Mouse (Mus musculus): ENCODE results near the gene Etfb. TPM values are rescaled to one million over a fixed set of nuclear protein-coding genes. Genes with fewer than 3 reads are reported as not detected.

The Etfb gene
- polyA plus RNA-seq, 1 experiment from 2014 or later = 513 TPM

- no peak overlapping the region for H3K4me2 ChIP-seq
- H3K27me3 ChIP-seq (replicated peaks) = no peaks in the 10 kb centered on the region
- no peak for ATAC-seq (ENCODE audit: extremely low read depth, insufficient number of reproducible peaks, low FRiP score, low TSS enrichment)
- WGBS = 59% methylated on average over 4 of the region's 4 CpGs
- no peak overlapping the region for H3K9ac ChIP-seq
- no peak overlapping the region for H3K4me3 ChIP-seq
- no peaks in the 10 kb centered on the region for H3K9me3 ChIP-seq
- no peak overlapping the region for H3K27ac ChIP-seq (replicated peaks)
- no peaks in the 10 kb centered on the region for H3K36me3 ChIP-seq
- H3K4me1 ChIP-seq = no peaks in the 10 kb centered on the region
Measured at GRCm38 (mm10) chr7:43432891-43433290, 11.0 kb upstream of the Etfb start.

GRCm38 (mm10) chr7:43434676-43435075, 9.2 kb upstream of the Etfb start:
- Histone ChIP-seq H3K9ac (no peak overlapping the region), H3K4me1 (no peaks in the 10 kb centered on the region), H3K27me3 (replicated peaks) (peaks cover 4% of the 10 kb centered on the region; the same call in 1 of the 2 replicates), H3K4me3 (no peak overlapping the region), H3K27ac (replicated peaks) (no peak overlapping the region), H3K4me2 (no peak overlapping the region), H3K36me3 (no peaks in the 10 kb centered on the region), H3K9me3 (no peaks in the 10 kb centered on the region)
- no peak for ATAC-seq (ENCODE audit: extremely low read depth, insufficient number of reproducible peaks, low FRiP score, low TSS enrichment)
- WGBS = 85% methylated on average over 5 of the region's 5 CpGs

- no peak within 1 kb of the TSS for H3K4me3 ChIP-seq
- no peaks in the 10 kb centered on the region for H3K9me3 ChIP-seq
- H3K36me3 ChIP-seq = no peaks in the 10 kb centered on the region
- 62% methylated on average over 10 of the region's 10 CpGs for WGBS
- no peak for ATAC-seq (ENCODE audit: extremely low read depth, insufficient number of reproducible peaks, low FRiP score, low TSS enrichment)
- no peak within 1 kb of the TSS for H3K27ac ChIP-seq (replicated peaks)
- H3K9ac ChIP-seq = no peak within 1 kb of the TSS
- H3K4me1 ChIP-seq = no peaks in the 10 kb centered on the region
- no peak within 1 kb of the TSS for H3K4me2 ChIP-seq
- peaks cover 4% of the 10 kb centered on the region; the same call in 1 of the 2 replicates for H3K27me3 ChIP-seq (replicated peaks)
Measured at GRCm38 (mm10) chr7:43436341-43437255, 7.3 kb upstream of the Etfb start, which contains the start of gene Nkg7. Nkg7 (plus strand) TSS chr7:43437073.

- no peak overlapping the region for H3K27ac ChIP-seq (replicated peaks)
- ATAC-seq (ENCODE audit: extremely low read depth, insufficient number of reproducible peaks, low FRiP score, low TSS enrichment) = no peak
- H3K9me3 ChIP-seq = no peaks in the 10 kb centered on the region
- H3K9ac ChIP-seq = no peak overlapping the region
- no peak overlapping the region for H3K4me3 ChIP-seq
- WGBS = 77% methylated on average over 4 of the region's 4 CpGs
- no peaks in the 10 kb centered on the region for H3K36me3 ChIP-seq
- peaks cover 9% of the 10 kb centered on the region for H3K4me1 ChIP-seq
- no peak overlapping the region for H3K4me2 ChIP-seq
- peaks cover 4% of the 10 kb centered on the region; the same call in 1 of the 2 replicates for H3K27me3 ChIP-seq (replicated peaks)
Measured at GRCm38 (mm10) chr7:43438611-43439010, 5.3 kb upstream of the Etfb start.

- H3K4me3 ChIP-seq = no peak within 1 kb of the TSS
- no peak within 1 kb of the TSS for H3K9ac ChIP-seq
- H3K27ac ChIP-seq (replicated peaks) = no peak within 1 kb of the TSS
- ATAC-seq (ENCODE audit: extremely low read depth, insufficient number of reproducible peaks, low FRiP score, low TSS enrichment) = no peak
- no peaks in the 10 kb centered on the region for H3K9me3 ChIP-seq
- peaks cover 4% of the 10 kb centered on the region; the same call in 1 of the 2 replicates for H3K27me3 ChIP-seq (replicated peaks)
- peaks cover 22% of the 10 kb centered on the region for H3K4me1 ChIP-seq
- H3K36me3 ChIP-seq = no peaks in the 10 kb centered on the region
- no peak within 1 kb of the TSS for H3K4me2 ChIP-seq
- 77% methylated on average over 6 of the region's 6 CpGs for WGBS
Measured at GRCm38 (mm10) chr7:43440482-43440881, 3.4 kb upstream of the Etfb start, which contains the start of gene Cldnd2. Cldnd2 (plus strand) TSS chr7:43440782.

GRCm38 (mm10) chr7:43441071-43441470, 2.8 kb upstream of the Etfb start:
- H3K4me1 ChIP-seq = peaks cover 27% of the 10 kb centered on the region
- ATAC-seq (ENCODE audit: extremely low read depth, insufficient number of reproducible peaks, low FRiP score, low TSS enrichment) = no peak
- H3K27ac ChIP-seq (replicated peaks) = no peak overlapping the region
- no peaks in the 10 kb centered on the region for H3K9me3 ChIP-seq
- H3K27me3 ChIP-seq (replicated peaks) = peaks cover 4% of the 10 kb centered on the region; the same call in 1 of the 2 replicates
- no peak overlapping the region for H3K4me2 ChIP-seq
- H3K9ac ChIP-seq = no peak overlapping the region
- no peak overlapping the region for H3K4me3 ChIP-seq
- WGBS = 81% methylated on average over 3 of the region's 3 CpGs
- no peaks in the 10 kb centered on the region for H3K36me3 ChIP-seq

GRCm38 (mm10) chr7:43442684-43443083, 1.2 kb upstream of the Etfb start:
- Histone ChIP-seq H3K9me3 (no peaks in the 10 kb centered on the region), H3K27me3 (replicated peaks) (peaks cover 4% of the 10 kb centered on the region; the same call in 1 of the 2 replicates), H3K9ac (peak overlapping the region; percentile 86), H3K27ac (replicated peaks) (peak overlapping the region; percentile 100), H3K4me3 (peak overlapping the region; percentile 69), H3K4me2 (peak overlapping the region; percentile 92), H3K4me1 (peaks cover 42% of the 10 kb centered on the region), H3K36me3 (peaks cover 7% of the 10 kb centered on the region; the same call in 1 of the 2 replicates)
- no peak for ATAC-seq (ENCODE audit: extremely low read depth, insufficient number of reproducible peaks, low FRiP score, low TSS enrichment)
- 19% methylated on average over 9 of the region's 9 CpGs for WGBS

GRCm38 (mm10) chr7:43443126-43443916, 562 bp upstream of the Etfb start:
- peaks cover 7% of the 10 kb centered on the region; the same call in 1 of the 2 replicates for H3K36me3 ChIP-seq
- H3K9ac ChIP-seq = peak overlapping the region; percentile 86
- peak overlapping the region; percentile 100 for H3K27ac ChIP-seq (replicated peaks)
- H3K27me3 ChIP-seq (replicated peaks) = peaks cover 4% of the 10 kb centered on the region; the same call in 1 of the 2 replicates
- under 1% methylated on average over 36 of the region's 36 CpGs for WGBS
- H3K4me3 ChIP-seq = peak overlapping the region; percentile 69
- H3K4me1 ChIP-seq = peaks cover 49% of the 10 kb centered on the region
- peak; percentile 65 for ATAC-seq (ENCODE audit: extremely low read depth, insufficient number of reproducible peaks, low FRiP score, low TSS enrichment)
- peak overlapping the region; percentile 92 for H3K4me2 ChIP-seq
- no peaks in the 10 kb centered on the region for H3K9me3 ChIP-seq

- H3K4me3 ChIP-seq = no peak overlapping the region
- WGBS = 69% methylated on average over 4 of the region's 4 CpGs
- H3K36me3 ChIP-seq = peaks cover 33% of the 10 kb centered on the region
- peak overlapping the region; percentile 75; the same call in 1 of the 2 replicates for H3K27ac ChIP-seq (replicated peaks)
- no peaks in the 10 kb centered on the region for H3K9me3 ChIP-seq
- ATAC-seq (ENCODE audit: extremely low read depth, insufficient number of reproducible peaks, low FRiP score, low TSS enrichment) = no peak
- no peaks in the 10 kb centered on the region for H3K27me3 ChIP-seq (replicated peaks)
- peaks cover 60% of the 10 kb centered on the region for H3K4me1 ChIP-seq
- 0 out of 2 replicates have a peak overlapping the region, but pooled peaks have one; percentile 44 for H3K9ac ChIP-seq
- H3K4me2 ChIP-seq = no peak overlapping the region
Measured at GRCm38 (mm10) chr7:43447801-43448200, 3.9 kb downstream of the Etfb start.

GRCm38 (mm10) chr7:43448246-43448645, 4.4 kb downstream of the Etfb start:
- H3K27ac ChIP-seq (replicated peaks) = peak overlapping the region; percentile 75; the same call in 1 of the 2 replicates
- no peak overlapping the region for H3K4me2 ChIP-seq

GRCm38 (mm10) chr7:43449811-43450210, 5.9 kb downstream of the Etfb start:
- 87% methylated on average over 2 of the region's 2 CpGs for WGBS
- no peaks in the 10 kb centered on the region for H3K9me3 ChIP-seq
- no peak overlapping the region for H3K9ac ChIP-seq
- peaks cover 53% of the 10 kb centered on the region for H3K36me3 ChIP-seq
- ATAC-seq (ENCODE audit: extremely low read depth, insufficient number of reproducible peaks, low FRiP score, low TSS enrichment) = no peak
- H3K27ac ChIP-seq (replicated peaks) = peak overlapping the region; percentile 75
- H3K4me2 ChIP-seq = no peak overlapping the region
- no peaks in the 10 kb centered on the region for H3K27me3 ChIP-seq (replicated peaks)
- peaks cover 49% of the 10 kb centered on the region for H3K4me1 ChIP-seq
- no peak overlapping the region for H3K4me3 ChIP-seq

More at GRCm38 (mm10) chr7:43448246-43448645, 4.4 kb downstream of the Etfb start:
- Histone ChIP-seq H3K9ac (0 out of 2 replicates have a peak overlapping the region, but pooled peaks have one; percentile 44), H3K4me3 (no peak overlapping the region), H3K4me1 (peaks cover 56% of the 10 kb centered on the region), H3K9me3 (no peaks in the 10 kb centered on the region), H3K27me3 (replicated peaks) (no peaks in the 10 kb centered on the region), H3K36me3 (peaks cover 37% of the 10 kb centered on the region)
- ATAC-seq (ENCODE audit: extremely low read depth, insufficient number of reproducible peaks, low FRiP score, low TSS enrichment) = no peak
- 83% methylated on average over 3 of the region's 3 CpGs for WGBS
